Mouse (Mus musculus) limb, embryonic 10.5 days (tissue): ENCODE results near the gene Zc3h12a. TPM values are rescaled to one million over a fixed set of nuclear protein-coding genes. Genes with fewer than 3 reads are reported as not detected.

Experiments
- DNase-seq: peaks from one replicate; pipeline ENCODE4 v3.0.0-alpha.2; 2017; ENCODE audit warnings: low spot score
- H3K27ac ChIP-seq: fragments of 300-500 bp; sonication (generic); 2 replicates; pipeline ENCODE4 v1.5.1; 2016; ENCODE audit warnings: mild to moderate bottlenecking
- H3K27me3 ChIP-seq: fragments of 300-500 bp; sonication (generic); 2 replicates; pipeline ENCODE4 v1.6.1; 2016; ENCODE audit warnings: low read depth, mild to moderate bottlenecking; ENCODE audit not compliant: poor library complexity, severe bottlenecking
- H3K36me3 ChIP-seq: fragments of 300-500 bp; sonication (generic); 2 replicates; pipeline ENCODE4 v1.6.1; 2016; ENCODE audit warnings: mild to moderate bottlenecking, moderate library complexity
- H3K4me1 ChIP-seq: fragments of 300-500 bp; sonication (generic); 2 replicates; pipeline ENCODE4 v1.6.1; 2016
- H3K4me3 ChIP-seq: fragments of 300-500 bp; sonication (generic); 2 replicates; pipeline ENCODE4 v1.5.1; 2016; ENCODE audit warnings: mild to moderate bottlenecking, moderate library complexity
- H3K9me3 ChIP-seq: fragments of 300-500 bp; sonication (generic); replicated peaks from 2 replicates; pipeline ENCODE4 v1.6.1; 2016; ENCODE audit warnings: mild to moderate bottlenecking
- WGBS: fragments of 180-500 bp; shearing (Covaris S2); methylation state at CpG from one replicate; pipeline ENCODE4 v1.1.7; 2016; 5-methylcytosine and 5-hydroxymethylcytosine counted together
- polyA plus RNA-seq: library from polyadenylated mRNA; unstranded; fragments of >200 nt; fragmentation: Nextera tagmentation; extraction: Ambion mirVana; gene quantifications from 2 replicates; pipeline ENCODE4 v1.2.1, GENCODE M21; 2016

Zc3h12a gene
- polyA plus RNA-seq, 1 experiment from 2014 or later = 0.58 TPM

GRCm38 (mm10) chr4:125160320-125160950, 32.8 kb upstream of the Zc3h12a start:
- H3K36me3 ChIP-seq = no peaks in the 10 kb centered on the region
- H3K27ac ChIP-seq = no peak overlapping the region
- no peaks in the 10 kb centered on the region for H3K9me3 ChIP-seq
- DNase-seq = peak; percentile 89
- 8% methylated on average over 19 of the region's 19 CpGs for WGBS
- peaks cover 40% of the 10 kb centered on the region for H3K27me3 ChIP-seq
- peaks cover 6% of the 10 kb centered on the region; the same call in 1 of the 2 replicates for H3K4me1 ChIP-seq
- H3K4me3 ChIP-seq = no peak overlapping the region; the same call in 1 of the 2 replicates

GRCm38 (mm10) chr4:125158581-125159317, 31.1 kb upstream of the Zc3h12a start:
- no peaks in the 10 kb centered on the region for H3K9me3 ChIP-seq
- no peak for DNase-seq
- no peak overlapping the region for H3K4me3 ChIP-seq
- H3K27ac ChIP-seq = no peak overlapping the region
- H3K27me3 ChIP-seq = peaks cover 40% of the 10 kb centered on the region
- H3K4me1 ChIP-seq = peaks cover 6% of the 10 kb centered on the region; the same call in 1 of the 2 replicates
- H3K36me3 ChIP-seq = no peaks in the 10 kb centered on the region
- WGBS = 67% methylated on average over 20 of the region's 20 CpGs

GRCm38 (mm10) chr4:125158081-125158480, 30.4 kb upstream of the Zc3h12a start:
- H3K27me3 ChIP-seq = peaks cover 38% of the 10 kb centered on the region
- WGBS = 88% methylated on average over 2 of the region's 2 CpGs
- H3K4me1 ChIP-seq = peaks cover 6% of the 10 kb centered on the region; the same call in 1 of the 2 replicates
- no peak for DNase-seq
- no peaks in the 10 kb centered on the region for H3K9me3 ChIP-seq
- no peak overlapping the region for H3K27ac ChIP-seq
- no peaks in the 10 kb centered on the region for H3K36me3 ChIP-seq
- no peak overlapping the region for H3K4me3 ChIP-seq

GRCm38 (mm10) chr4:125157322-125157721, 29.7 kb upstream of the Zc3h12a start:
- no peaks in the 10 kb centered on the region for H3K9me3 ChIP-seq
- 82% methylated on average over 3 of the region's 3 CpGs for WGBS
- H3K36me3 ChIP-seq = no peaks in the 10 kb centered on the region

GRCm38 (mm10) chr4:125155646-125156045, 28.0 kb upstream of the Zc3h12a start:
- H3K36me3 ChIP-seq = no peaks in the 10 kb centered on the region
- WGBS = 89% methylated on average over 5 of the region's 5 CpGs
- H3K4me1 ChIP-seq = peaks cover 5% of the 10 kb centered on the region
- no peak overlapping the region for H3K4me3 ChIP-seq
- peaks cover 21% of the 10 kb centered on the region; the same call in 1 of the 2 replicates for H3K27me3 ChIP-seq
- no peak for DNase-seq
- H3K9me3 ChIP-seq = no peaks in the 10 kb centered on the region
- H3K27ac ChIP-seq = no peak overlapping the region

More at GRCm38 (mm10) chr4:125157322-125157721, 29.7 kb upstream of the Zc3h12a start:
- DNase-seq = no peak
- no peak overlapping the region for H3K27ac ChIP-seq
- no peak overlapping the region for H3K4me3 ChIP-seq
- H3K27me3 ChIP-seq = peaks cover 31% of the 10 kb centered on the region
- peaks cover 6% of the 10 kb centered on the region; the same call in 1 of the 2 replicates for H3K4me1 ChIP-seq

GRCm38 (mm10) chr4:125153659-125154241, 26.1 kb upstream of the Zc3h12a start:
- WGBS = 77% methylated on average over 4 of the region's 4 CpGs
- Histone ChIP-seq H3K4me3 (no peak overlapping the region), H3K27ac (no peak overlapping the region)

GRCm38 (mm10) chr4:125152469-125152868, 24.8 kb upstream of the Zc3h12a start:
- Histone ChIP-seq H3K36me3 (no peaks in the 10 kb centered on the region), H3K9me3 (no peaks in the 10 kb centered on the region), H3K27ac (no peak overlapping the region), H3K27me3 (peaks cover 20% of the 10 kb centered on the region; the same call in 1 of the 2 replicates), H3K4me3 (no peak overlapping the region), H3K4me1 (peaks cover 14% of the 10 kb centered on the region)
- WGBS = 94% methylated on average over 6 of the region's 6 CpGs
- DNase-seq = no peak

More at GRCm38 (mm10) chr4:125153659-125154241, 26.1 kb upstream of the Zc3h12a start:
- DNase-seq = no peak
- Histone ChIP-seq H3K36me3 (no peaks in the 10 kb centered on the region), H3K9me3 (no peaks in the 10 kb centered on the region), H3K27me3 (peaks cover 18% of the 10 kb centered on the region; the same call in 1 of the 2 replicates), H3K4me1 (peaks cover 14% of the 10 kb centered on the region)

- Histone ChIP-seq H3K27me3 (peaks cover 43% of the 10 kb centered on the region), H3K9me3 (no peaks in the 10 kb centered on the region), H3K36me3 (no peaks in the 10 kb centered on the region), H3K27ac (peak overlapping the region; percentile 44; the same call in 1 of the 2 replicates), H3K4me3 (no peak overlapping the region), H3K4me1 (peaks cover 23% of the 10 kb centered on the region)
- WGBS = 46% methylated on average over 5 of the region's 5 CpGs
- no peak for DNase-seq
These were observed 21.8 kb upstream of the Zc3h12a start for GRCm38 (mm10) chr4:125149460-125149859.

GRCm38 (mm10) chr4:125147970-125148369, 20.3 kb upstream of the Zc3h12a start:
- WGBS = 91% methylated on average over 4 of the region's 4 CpGs
- DNase-seq = no peak
- no peaks in the 10 kb centered on the region for H3K36me3 ChIP-seq
- H3K4me3 ChIP-seq = no peak overlapping the region
- peaks cover 23% of the 10 kb centered on the region for H3K4me1 ChIP-seq
- H3K9me3 ChIP-seq = no peaks in the 10 kb centered on the region
- H3K27ac ChIP-seq = no peak overlapping the region
- H3K27me3 ChIP-seq = peaks cover 56% of the 10 kb centered on the region

GRCm38 (mm10) chr4:125145213-125145612, 17.6 kb upstream of the Zc3h12a start:
- H3K9me3 ChIP-seq = no peaks in the 10 kb centered on the region
- 34% methylated on average over 10 of the region's 10 CpGs for WGBS
- peak overlapping the region; percentile 23; the same call in 1 of the 2 replicates for H3K27ac ChIP-seq
- no peaks in the 10 kb centered on the region for H3K36me3 ChIP-seq
- H3K4me3 ChIP-seq = no peak overlapping the region
- H3K4me1 ChIP-seq = peaks cover 19% of the 10 kb centered on the region
- H3K27me3 ChIP-seq = peaks cover 45% of the 10 kb centered on the region
- no peak for DNase-seq

- no peaks in the 10 kb centered on the region for H3K36me3 ChIP-seq
- H3K4me3 ChIP-seq = no peak overlapping the region
- WGBS = 48% methylated on average over 7 of the region's 7 CpGs
- peak overlapping the region; percentile 23; the same call in 1 of the 2 replicates for H3K27ac ChIP-seq
- peaks cover 42% of the 10 kb centered on the region for H3K27me3 ChIP-seq
- no peak for DNase-seq
- peaks cover 15% of the 10 kb centered on the region for H3K4me1 ChIP-seq
- no peaks in the 10 kb centered on the region for H3K9me3 ChIP-seq
These were observed 17.0 kb upstream of the Zc3h12a start for GRCm38 (mm10) chr4:125144627-125145026.

- peaks cover 11% of the 10 kb centered on the region for H3K4me1 ChIP-seq
- H3K4me3 ChIP-seq = no peak overlapping the region
- WGBS = 88% methylated on average over 5 of the region's 5 CpGs
- DNase-seq = no peak
- H3K36me3 ChIP-seq = no peaks in the 10 kb centered on the region
- H3K27me3 ChIP-seq = peaks cover 42% of the 10 kb centered on the region
- no peak overlapping the region for H3K27ac ChIP-seq
- no peaks in the 10 kb centered on the region for H3K9me3 ChIP-seq
These were observed 16.6 kb upstream of the Zc3h12a start for GRCm38 (mm10) chr4:125144211-125144610.

GRCm38 (mm10) chr4:125138321-125138720, 10.7 kb upstream of the Zc3h12a start:
- no peaks in the 10 kb centered on the region for H3K36me3 ChIP-seq
- 71% methylated on average over 7 of the region's 7 CpGs for WGBS
- no peak overlapping the region for H3K4me3 ChIP-seq
- peaks cover 2% of the 10 kb centered on the region; the same call in 1 of the 2 replicates for H3K27me3 ChIP-seq
- no peaks in the 10 kb centered on the region for H3K9me3 ChIP-seq
- H3K27ac ChIP-seq = no peak overlapping the region
- peaks cover 7% of the 10 kb centered on the region for H3K4me1 ChIP-seq
- no peak for DNase-seq
